ENCODE assay signal across 10 mouse cellular contexts in the genomic region with DNA sequence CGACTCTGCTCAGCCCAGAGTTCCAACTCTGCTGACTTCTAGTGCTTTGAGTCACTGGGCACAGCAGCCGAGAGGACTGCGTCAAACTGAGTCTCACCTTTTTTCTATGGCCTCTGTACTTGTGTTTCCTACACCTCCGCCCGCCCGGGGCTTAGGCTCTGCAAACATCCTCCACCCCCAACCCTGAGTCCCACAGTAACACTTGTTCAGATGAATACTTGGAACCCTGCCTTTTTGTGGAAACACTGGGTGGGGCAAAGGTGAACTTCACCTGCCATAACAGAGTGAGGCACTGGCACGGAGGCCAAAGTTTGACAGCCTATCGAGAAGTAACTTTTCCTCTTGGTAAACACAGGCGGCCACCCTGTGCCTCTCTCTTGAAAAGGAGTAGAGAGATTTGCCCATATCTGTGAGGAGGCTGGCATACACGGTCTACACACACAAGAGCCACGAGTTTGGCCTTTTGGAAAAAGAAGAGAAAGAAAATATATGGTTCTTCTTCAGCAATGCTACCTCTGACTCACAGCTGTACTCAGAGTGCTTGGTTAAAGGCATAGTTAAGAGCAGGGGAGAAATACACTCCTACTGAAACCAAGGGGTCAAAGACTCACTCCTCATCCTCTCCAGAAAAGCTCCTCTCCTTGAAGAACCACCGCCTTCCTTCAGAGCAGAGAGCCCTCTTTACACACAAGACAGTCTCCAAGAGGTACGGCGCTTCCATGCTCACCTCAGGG.
DNase-seq lines count a peak whose midpoint lies in the region; ATAC-seq lines count a peak whose summit lies in the region.
"Had no signal": no experiment of that assay in that cellular context is flagged by ENCODE, and none has a peak within 500 bp of the region (broad histone marks: within the 10 kb centered on the region; RNA-seq: fewer than 3 reads in every experiment).

No protein-coding gene starts in this region.

- ATAC-seq in heart, embryonic 16.5 days (replicated peaks; ENCODE audit: extremely low read depth, insufficient read depth, low FRiP score): no peak
- peak; percentile 22 for ATAC-seq in activated CD4-positive, CD25-positive, alpha-beta regulatory T cell, adult 4 months
- no peak for ATAC-seq in liver, embryonic 11.5 days (replicated peaks; ENCODE audit: low FRiP score)

- no peak for DNase-seq in heart, adult 9 months (ENCODE audit: low spot score in 2 of 2)
- DNase-seq in liver, embryonic 11.5 days (ENCODE audit: low spot score): no peak
- peak; percentile 52 to 63 for DNase-seq in natural killer cell, adult 2 months (ENCODE audit: low spot score in 2 of 2)
- DNase-seq in right cerebral cortex, adult 18-20 months: no peak
- DNase-seq in layer of hippocampus, adult 8-10 months (ENCODE audit: low spot score in 2 of 2): no peak
- no peak for DNase-seq in layer of hippocampus, postnatal 25 days (ENCODE audit: extremely low spot score in 1 of 2, low spot score in 1 of 2)
- DNase-seq: adrenal gland, postnatal 25 days had no signal

- no peak overlapping the region for H3K4me3 ChIP-seq in heart, embryonic 16.5 days (ENCODE audit: low read length)
- no peak overlapping the region for H3K4me3 ChIP-seq in liver, embryonic 11.5 days (ENCODE audit: low read depth, low read length)

- peaks cover 12% of the 10 kb centered on the region for H3K4me1 ChIP-seq in heart, embryonic 16.5 days (ENCODE audit: control insufficient read depth, insufficient read depth, low read length)
- peaks cover 10% of the 10 kb centered on the region; the same call in 1 of the 2 replicates for H3K4me1 ChIP-seq in liver, embryonic 11.5 days (replicated peaks; ENCODE audit: control insufficient read depth, insufficient read depth, low read length)

- H3K27me3 ChIP-seq in heart, embryonic 16.5 days (ENCODE audit: control insufficient read depth, insufficient read depth, low read length): no peaks in the 10 kb centered on the region; the same call in 1 of the 2 replicates
- H3K27me3 ChIP-seq in liver, embryonic 11.5 days (replicated peaks; ENCODE audit: control insufficient read depth, insufficient read depth, low read length): no peaks in the 10 kb centered on the region

- H3K4me2 ChIP-seq in heart, embryonic 16.5 days (ENCODE audit: low read depth, low read length): peak overlapping the region; percentile 37
- H3K4me2 ChIP-seq in liver, embryonic 11.5 days: peak overlapping the region; percentile 5; the same call in 1 of the 2 replicates

- H3K27ac ChIP-seq in heart, embryonic 16.5 days (ENCODE audit: low read length): no peak overlapping the region
- no peak overlapping the region for H3K27ac ChIP-seq in liver, embryonic 11.5 days (ENCODE audit: low read depth, low read length)

- H3K9me3 ChIP-seq in heart, embryonic 16.5 days (replicated peaks; ENCODE audit: control insufficient read depth, low read length): no peaks in the 10 kb centered on the region
- H3K9me3 ChIP-seq in liver, embryonic 11.5 days (ENCODE audit: control insufficient read depth, low read length): no peaks in the 10 kb centered on the region
- H3K9me3 ChIP-seq: G1E had no signal

- H3K9ac ChIP-seq in heart, embryonic 16.5 days (ENCODE audit: low read length): no peak overlapping the region; the same call in 1 of the 2 replicates
- H3K9ac ChIP-seq in liver, embryonic 11.5 days (ENCODE audit: low read depth, low read length): no peak overlapping the region

- no peaks in the 10 kb centered on the region for H3K36me3 ChIP-seq in heart, embryonic 16.5 days (ENCODE audit: control insufficient read depth, insufficient read depth)
- no peaks in the 10 kb centered on the region for H3K36me3 ChIP-seq in liver, embryonic 11.5 days (ENCODE audit: control insufficient read depth, insufficient read depth, low read length)

- WGBS in heart, embryonic 16.5 days: 71% methylated on average over 14 of the region's 14 CpGs
- 77% methylated on average over 14 of the region's 14 CpGs for WGBS in liver, embryonic 11.5 days

Comparison
In these comparisons a context has a peak if more than half of its experiments do, and no peak if none do; other contexts are left out.
1. DNase-seq: peak in natural killer cell, adult 2 months (2 of 2); none in heart, adult 9 months (0 of 2), liver, embryonic 11.5 days (single experiment), right cerebral cortex, adult 18-20 months (single experiment), layer of hippocampus, adult 8-10 months (0 of 2) and layer of hippocampus, postnatal 25 days (0 of 2).